Mouse (Mus musculus) testis, adult 2 months (tissue): ENCODE measurements around the gene Gm20388. TPM values are rescaled to one million over a fixed set of nuclear protein-coding genes. Genes with fewer than 3 reads are reported as not detected.

Source experiments
- H3K27ac ChIP-seq: fragments of 200-500 bp; 2 replicates; pipeline ENCODE4 v1.5.1; 2012; ENCODE audit warnings: low read depth, low read length; ENCODE audit not compliant: control insufficient read depth, insufficient read depth
- H3K27me3 ChIP-seq: fragments of 200-500 bp; 2 replicates; pipeline ENCODE4 v1.6.1; 2012; ENCODE audit warnings: mild to moderate bottlenecking, low read length, moderate library complexity; ENCODE audit not compliant: control insufficient read depth, insufficient read depth
- H3K36me3 ChIP-seq: fragments of 200-500 bp; 2 replicates; pipeline ENCODE4 v1.6.1; 2012; ENCODE audit warnings: mild to moderate bottlenecking, low read length; ENCODE audit not compliant: control insufficient read depth, insufficient read depth
- H3K4me1 ChIP-seq: fragments of 200-500 bp; 2 replicates; pipeline ENCODE4 v1.6.1; 2012; ENCODE audit warnings: low read length; ENCODE audit not compliant: control insufficient read depth, insufficient read depth
- H3K4me3 ChIP-seq: fragments of 200-500 bp; 2 replicates; pipeline ENCODE4 v1.5.1; 2012; ENCODE audit warnings: low read depth, mild to moderate bottlenecking, low read length, moderate library complexity, mixed read lengths; ENCODE audit not compliant: control insufficient read depth
- CTCF ChIP-seq: fragments of 200-500 bp; IDR thresholded peaks from 2 replicates; pipeline ENCODE4 v1.5.1; 2012; ENCODE audit warnings: low read depth, mild to moderate bottlenecking, inconsistent platforms, low read length, moderate library complexity; ENCODE audit not compliant: control insufficient read depth, insufficient read depth, insufficient replicate concordance
- POLR2A ChIP-seq: fragments of 200-500 bp; IDR thresholded peaks from 2 replicates; pipeline ENCODE4 v1.6.1; 2012; ENCODE audit warnings: low read depth, mild to moderate bottlenecking, inconsistent platforms, low read length, moderate library complexity; ENCODE audit not compliant: control insufficient read depth
- polyA plus RNA-seq: library from polyadenylated mRNA; depleted of rRNA; stranded (reverse); fragments of >200 nt; gene quantifications from 2 replicates; pipeline ENCODE4 v1.2.3, GENCODE M21; 2012

Gm20388 gene
- polyA plus RNA-seq, 1 experiment: 5.6 TPM

- Histone ChIP-seq H3K4me1 (no peaks in the 10 kb centered on the region), H3K27me3 (no peaks in the 10 kb centered on the region), H3K27ac (no peak overlapping the region), H3K4me3 (no peak overlapping the region), H3K36me3 (no peaks in the 10 kb centered on the region)
- TF ChIP-seq CTCF (no peak), POLR2A (no peak)
These were observed 3065.4 kb downstream of the Gm20388 start for GRCm38 (mm10) chr8:122976046-122976445.

- H3K27ac ChIP-seq: no peak overlapping the region
- no peaks in the 10 kb centered on the region; the same call in 1 of the 2 replicates for H3K4me1 ChIP-seq
- no peaks in the 10 kb centered on the region for H3K27me3 ChIP-seq
- TF ChIP-seq CTCF (no peak), POLR2A (no peak)
- no peaks in the 10 kb centered on the region for H3K36me3 ChIP-seq
- H3K4me3 ChIP-seq: no peak overlapping the region
These were observed 3068.8 kb downstream of the Gm20388 start for GRCm38 (mm10) chr8:122979424-122979823.

GRCm38 (mm10) chr8:122979865-122980509 is 3069.3 kb downstream of the Gm20388 start:
- Histone ChIP-seq H3K36me3 (no peaks in the 10 kb centered on the region), H3K4me3 (no peak overlapping the region), H3K27ac (no peak overlapping the region), H3K27me3 (no peaks in the 10 kb centered on the region), H3K4me1 (no peaks in the 10 kb centered on the region; the same call in 1 of the 2 replicates)
- TF ChIP-seq POLR2A (no peak), CTCF (no peak)

- Histone ChIP-seq H3K36me3 (no peaks in the 10 kb centered on the region), H3K4me3 (no peak overlapping the region), H3K27me3 (no peaks in the 10 kb centered on the region), H3K4me1 (no peaks in the 10 kb centered on the region; the same call in 1 of the 2 replicates), H3K27ac (no peak overlapping the region)
- TF ChIP-seq POLR2A: no peak
- TF ChIP-seq CTCF: no peak
These were observed 3071.0 kb downstream of the Gm20388 start for GRCm38 (mm10) chr8:122981646-122982045.

GRCm38 (mm10) chr8:122983178-122983942 is 3072.7 kb downstream of the Gm20388 start:
- H3K4me3 ChIP-seq: no peak overlapping the region
- H3K36me3 ChIP-seq: no peaks in the 10 kb centered on the region
- H3K4me1 ChIP-seq: no peaks in the 10 kb centered on the region; the same call in 1 of the 2 replicates
- TF ChIP-seq CTCF (no peak), POLR2A (no peak)
- H3K27ac ChIP-seq: no peak overlapping the region
- H3K27me3 ChIP-seq: no peaks in the 10 kb centered on the region

GRCm38 (mm10) chr8:122984175-122984574 is 3073.5 kb downstream of the Gm20388 start:
- no peak overlapping the region for H3K27ac ChIP-seq
- no peak overlapping the region for H3K4me3 ChIP-seq
- no peaks in the 10 kb centered on the region; the same call in 1 of the 2 replicates for H3K4me1 ChIP-seq
- H3K36me3 ChIP-seq: no peaks in the 10 kb centered on the region
- TF ChIP-seq POLR2A (no peak), CTCF (no peak)
- no peaks in the 10 kb centered on the region for H3K27me3 ChIP-seq

- Histone ChIP-seq H3K4me1 (no peaks in the 10 kb centered on the region; the same call in none of the 2 replicates), H3K4me3 (no peak overlapping the region), H3K27ac (no peak overlapping the region), H3K36me3 (no peaks in the 10 kb centered on the region), H3K27me3 (no peaks in the 10 kb centered on the region)
- TF ChIP-seq POLR2A: no peak
- no peak for TF ChIP-seq CTCF
These were observed 3076.0 kb downstream of the Gm20388 start for GRCm38 (mm10) chr8:122986501-122987184.
